Mouse (Mus musculus) granulocyte monocyte progenitor cell, adult 5-6 weeks (primary cell): ENCODE data around the gene Gstt3. TPM values are rescaled to one million over a fixed set of nuclear protein-coding genes. Genes with fewer than 3 reads are reported as not detected.

ENCODE experiments used
- ATAC-seq: replicated peaks from 2 replicates; pipeline ENCODE4 v1.8.0; 2016; ENCODE audit warnings: mild to moderate bottlenecking, moderate TSS enrichment, inconsistent platforms; ENCODE audit not compliant: poor library complexity, severe bottlenecking
- total RNA-seq, 2 experiments: library from RNA; stranded (forward) in 1 of 2; stranded (reverse) in 1 of 2; fragments of 200-712, 200-1000 nt in 1 of 2; fragments of >200 nt in 1 of 2; fragmentation: Nextera tagmentation in 1 of 2; gene quantifications; 2 replicates each; pipeline ENCODE4 v1.2.3; 2014 to 2017

Gstt3 gene
- total RNA-seq (2014; fragmentation: Nextera tagmentation) (4.5 and 12.9 TPM in 2 replicates), total RNA-seq (2017) (4.4 and 4.7 TPM in 2 replicates)

- ATAC-seq, result peak; percentile 84
Observed at GRCm38 (mm10) chr10:75780769-75781578, at the start of gene Gstt3, which contains the start of gene Gm20441. Gene Gstt3, minus strand, starts transcription at chr10:75781414. Gene Gm20441, minus strand, starts transcription at chr10:75780954.

- ATAC-seq, result no peak
Observed at GRCm38 (mm10) chr10:75830275-75830670, 49.1 kb upstream of the Gstt3 start.

GRCm38 (mm10) chr10:75829529-75830274 lies 48.5 kb upstream of the Gstt3 start:
- no peak for ATAC-seq

GRCm38 (mm10) chr10:75828500-75828931 lies 47.3 kb upstream of the Gstt3 start:
- peak; percentile 75 for ATAC-seq

GRCm38 (mm10) chr10:75827668-75828360 lies 46.6 kb upstream of the Gstt3 start:
- ATAC-seq, result 0 out of 2 replicates have a peak, but pooled peaks have one; percentile 6

GRCm38 (mm10) chr10:75824530-75824929 lies 43.3 kb upstream of the Gstt3 start:
- no peak for ATAC-seq

GRCm38 (mm10) chr10:75823782-75824181 lies 42.6 kb upstream of the Gstt3 start:
- no peak for ATAC-seq

- ATAC-seq, result no peak
Observed at GRCm38 (mm10) chr10:75822443-75822842, 41.2 kb upstream of the Gstt3 start, which contains the start of gene Gstt4. Gene Gstt4, minus strand, starts transcription at chr10:75822543.

- no peak for ATAC-seq
Observed at GRCm38 (mm10) chr10:75819882-75820281, 38.7 kb upstream of the Gstt3 start.

GRCm38 (mm10) chr10:75818641-75819040 lies 37.4 kb upstream of the Gstt3 start:
- ATAC-seq, result no peak

- no peak for ATAC-seq
Observed at GRCm38 (mm10) chr10:75804217-75804616, 23.0 kb upstream of the Gstt3 start.

- peak; percentile 65 for ATAC-seq
Observed at GRCm38 (mm10) chr10:75798176-75798696, 17.0 kb upstream of the Gstt3 start, which contains the start of gene Gstt1. Gene Gstt1, minus strand, starts transcription at chr10:75798584.

GRCm38 (mm10) chr10:75797619-75798175 lies 16.5 kb upstream of the Gstt3 start:
- peak; percentile 81 for ATAC-seq

GRCm38 (mm10) chr10:75796731-75797516 lies 15.7 kb upstream of the Gstt3 start:
- ATAC-seq, result no peak

GRCm38 (mm10) chr10:75794880-75795279 lies 13.7 kb upstream of the Gstt3 start:
- ATAC-seq, result 0 out of 2 replicates have a peak, but pooled peaks have one; percentile 5

- ATAC-seq, result peak; percentile 61
Observed at GRCm38 (mm10) chr10:75790773-75791172, 9.6 kb upstream of the Gstt3 start.

GRCm38 (mm10) chr10:75789841-75790240 lies 8.6 kb upstream of the Gstt3 start:
- no peak for ATAC-seq

- ATAC-seq, result no peak
Observed at GRCm38 (mm10) chr10:75789081-75789735, 8.0 kb upstream of the Gstt3 start.
